Mouse (Mus musculus) embryonic facial prominence, embryonic 15.5 days (tissue): ENCODE results near the gene 2210408I21Rik. TPM values are rescaled to one million over a fixed set of nuclear protein-coding genes. Genes with fewer than 3 reads are reported as not detected.

Source experiments
- ATAC-seq: fragments of 200-750 bp; cut with Nextera tagmentation; 2 replicates; pipeline ENCODE4 v1.8.0; 2017; ENCODE audit warnings: low read depth, moderate TSS enrichment; ENCODE audit not compliant: insufficient number of reproducible peaks, low FRiP score, low TSS enrichment
- H3K27ac ChIP-seq: fragments of 300-500 bp; sonication (generic); replicated peaks from 2 replicates; pipeline ENCODE4 v1.5.1; 2015; ENCODE audit warnings: mild to moderate bottlenecking, inconsistent platforms
- H3K27me3 ChIP-seq: fragments of 300-500 bp; sonication (generic); 2 replicates; pipeline ENCODE4 v1.6.1; 2015; ENCODE audit warnings: inconsistent platforms
- H3K36me3 ChIP-seq: fragments of 300-500 bp; sonication (generic); 2 replicates; pipeline ENCODE4 v1.6.1; 2015; ENCODE audit warnings: mild to moderate bottlenecking, inconsistent platforms
- H3K4me1 ChIP-seq: fragments of 300-500 bp; sonication (generic); 2 replicates; pipeline ENCODE4 v1.6.1; 2015; ENCODE audit warnings: inconsistent platforms
- H3K4me2 ChIP-seq: fragments of 300-500 bp; sonication (generic); replicated peaks from 2 replicates; pipeline ENCODE4 v1.6.1; 2015; ENCODE audit warnings: mild to moderate bottlenecking, inconsistent platforms
- H3K4me3 ChIP-seq: fragments of 300-500 bp; sonication (generic); replicated peaks from 2 replicates; pipeline ENCODE4 v1.5.1; 2015; ENCODE audit warnings: mild to moderate bottlenecking, inconsistent platforms
- H3K9ac ChIP-seq: fragments of 300-500 bp; sonication (generic); 2 replicates; pipeline ENCODE4 v1.6.1; 2015; ENCODE audit warnings: inconsistent platforms
- H3K9me3 ChIP-seq: fragments of 300-500 bp; sonication (generic); replicated peaks from 2 replicates; pipeline ENCODE4 v1.6.1; 2016; ENCODE audit warnings: inconsistent platforms
- WGBS: fragments of 180-500 bp; shearing (Covaris S2); methylation state at CpG from one replicate; pipeline ENCODE4 v1.1.7; 2015; 5-methylcytosine and 5-hydroxymethylcytosine counted together
- polyA plus RNA-seq: library from polyadenylated mRNA; unstranded; fragments of >200 nt; fragmentation: Nextera tagmentation; extraction: Ambion mirVana; gene quantifications from 2 replicates; pipeline ENCODE4 v1.2.1, GENCODE M21; 2015

The 2210408I21Rik gene
- polyA plus RNA-seq, 1 experiment from 2014 or later: 10.7 TPM

DNA sequence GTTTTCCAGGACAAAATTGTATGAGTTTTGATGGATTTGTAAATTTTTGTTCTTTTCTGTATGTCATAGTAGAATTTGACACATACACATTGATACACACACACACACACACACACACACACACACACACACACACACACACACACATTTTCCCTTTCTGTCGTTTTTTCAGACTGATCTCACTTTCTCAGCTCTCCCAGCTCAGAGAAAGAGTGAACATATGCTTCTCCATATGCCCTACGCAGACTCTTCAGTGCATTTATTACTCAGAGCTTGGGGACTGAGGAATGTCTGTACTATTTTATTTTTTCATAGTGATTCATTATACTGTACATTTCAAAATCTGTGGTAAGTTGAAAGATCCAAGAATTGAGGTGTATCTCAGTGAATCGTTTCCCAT, 160.2 kb downstream of the 2210408I21Rik start:
- 66% methylated on average over 3 of the region's 3 CpGs for WGBS
- Histone ChIP-seq H3K4me1 (no peaks in the 10 kb centered on the region), H3K36me3 (no peaks in the 10 kb centered on the region), H3K9me3 (no peaks in the 10 kb centered on the region), H3K4me3 (no peak overlapping the region), H3K27me3 (no peaks in the 10 kb centered on the region), H3K4me2 (no peak overlapping the region), H3K27ac (no peak overlapping the region), H3K9ac (no peak overlapping the region)
- no peak for ATAC-seq

GRCm38 (mm10) chr13:77324101-77324500, 188.8 kb downstream of the 2210408I21Rik start:
- Histone ChIP-seq H3K4me2 (no peak overlapping the region), H3K9me3 (no peaks in the 10 kb centered on the region), H3K9ac (no peak overlapping the region), H3K4me1 (no peaks in the 10 kb centered on the region), H3K4me3 (no peak overlapping the region), H3K27me3 (no peaks in the 10 kb centered on the region), H3K36me3 (no peaks in the 10 kb centered on the region), H3K27ac (no peak overlapping the region)
- 22% methylated on average over 1 of the region's 1 CpGs for WGBS
- ATAC-seq: no peak

GRCm38 (mm10) chr13:77326174-77326959, 191.0 kb downstream of the 2210408I21Rik start:
- ATAC-seq: peak; percentile 51; the same call in 1 of the 2 replicates
- Histone ChIP-seq H3K27me3 (no peaks in the 10 kb centered on the region), H3K36me3 (no peaks in the 10 kb centered on the region), H3K9ac (no peak overlapping the region), H3K27ac (no peak overlapping the region), H3K4me2 (no peak overlapping the region), H3K9me3 (no peaks in the 10 kb centered on the region), H3K4me1 (no peaks in the 10 kb centered on the region), H3K4me3 (no peak overlapping the region)
- 27% methylated on average over 5 of the region's 5 CpGs for WGBS

GRCm38 (mm10) chr13:77342097-77342496, 206.8 kb downstream of the 2210408I21Rik start:
- Histone ChIP-seq H3K4me3 (no peak overlapping the region), H3K36me3 (no peaks in the 10 kb centered on the region), H3K27ac (no peak overlapping the region), H3K9me3 (no peaks in the 10 kb centered on the region), H3K27me3 (no peaks in the 10 kb centered on the region), H3K9ac (no peak overlapping the region), H3K4me2 (no peak overlapping the region), H3K4me1 (no peaks in the 10 kb centered on the region)
- no peak for ATAC-seq
- 68% methylated on average over 2 of the region's 2 CpGs for WGBS

- H3K36me3 ChIP-seq: no peaks in the 10 kb centered on the region
- no peaks in the 10 kb centered on the region for H3K4me1 ChIP-seq
- WGBS: 89% methylated on average over 3 of the region's 3 CpGs
- H3K9ac ChIP-seq: no peak overlapping the region
- no peak overlapping the region for H3K27ac ChIP-seq
- no peak overlapping the region for H3K4me2 ChIP-seq
- no peak overlapping the region for H3K4me3 ChIP-seq
- no peaks in the 10 kb centered on the region for H3K27me3 ChIP-seq
- no peaks in the 10 kb centered on the region for H3K9me3 ChIP-seq
- ATAC-seq: no peak
These were observed 250.2 kb downstream of the 2210408I21Rik start for GRCm38 (mm10) chr13:77385448-77385970.

DNA sequence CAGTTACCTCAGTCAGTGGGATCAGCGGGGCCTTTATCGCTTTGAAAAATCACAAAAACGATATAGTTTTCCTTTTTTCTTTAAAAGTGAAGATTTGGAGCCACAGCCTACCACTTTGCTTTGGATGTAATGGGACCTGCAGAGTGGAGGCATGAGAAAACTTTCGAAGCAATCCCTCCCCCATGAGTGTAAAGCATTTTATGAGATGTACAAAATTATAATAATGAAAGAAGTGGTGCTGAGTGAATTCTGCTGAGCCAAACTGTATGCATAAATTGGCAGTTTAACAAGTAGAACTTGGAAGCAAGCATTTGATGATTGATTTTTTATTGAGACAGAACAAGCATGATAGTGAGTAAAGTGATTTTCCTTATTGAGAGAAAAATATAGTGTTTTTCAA, 250.7 kb downstream of the 2210408I21Rik start:
- ATAC-seq: no peak
- Histone ChIP-seq H3K9me3 (no peaks in the 10 kb centered on the region), H3K36me3 (no peaks in the 10 kb centered on the region), H3K9ac (no peak overlapping the region), H3K4me2 (no peak overlapping the region), H3K4me3 (no peak overlapping the region), H3K27me3 (no peaks in the 10 kb centered on the region), H3K4me1 (no peaks in the 10 kb centered on the region), H3K27ac (no peak overlapping the region)
- 93% methylated on average over 4 of the region's 4 CpGs for WGBS

DNA sequence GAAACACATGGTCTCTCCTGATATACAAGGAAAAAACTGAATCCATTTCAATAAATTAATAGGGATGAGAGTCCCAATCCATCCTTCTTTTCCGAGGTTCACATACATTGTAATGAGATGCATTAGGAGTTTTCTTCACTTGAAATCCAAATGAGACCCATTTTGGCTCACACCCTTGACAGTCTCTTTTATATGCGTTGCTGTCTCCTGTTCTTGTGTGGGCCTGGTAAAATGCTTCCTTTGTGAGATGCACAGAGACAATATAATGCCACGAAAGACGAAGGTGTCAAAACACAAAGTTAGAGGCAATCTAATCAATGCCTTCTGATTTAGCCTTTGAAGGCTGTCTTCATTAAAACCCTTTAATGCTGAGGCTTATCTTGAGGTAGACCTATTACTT, 252.8 kb downstream of the 2210408I21Rik start:
- H3K9me3 ChIP-seq: no peaks in the 10 kb centered on the region
- no peaks in the 10 kb centered on the region for H3K36me3 ChIP-seq
- H3K4me1 ChIP-seq: no peaks in the 10 kb centered on the region
- H3K4me3 ChIP-seq: no peak overlapping the region
- no peak for ATAC-seq
- H3K27ac ChIP-seq: no peak overlapping the region
- no peak overlapping the region for H3K9ac ChIP-seq
- H3K4me2 ChIP-seq: no peak overlapping the region
- WGBS: 77% methylated on average over 4 of the region's 4 CpGs
- no peaks in the 10 kb centered on the region for H3K27me3 ChIP-seq

- H3K4me1 ChIP-seq: no peaks in the 10 kb centered on the region
- no peak overlapping the region for H3K27ac ChIP-seq
- H3K27me3 ChIP-seq: no peaks in the 10 kb centered on the region
- H3K36me3 ChIP-seq: no peaks in the 10 kb centered on the region
- no peak for ATAC-seq
- no peak overlapping the region for H3K4me2 ChIP-seq
- H3K9ac ChIP-seq: no peak overlapping the region
- H3K4me3 ChIP-seq: no peak overlapping the region
- no peaks in the 10 kb centered on the region for H3K9me3 ChIP-seq
These were observed 253.9 kb downstream of the 2210408I21Rik start for GRCm38 (mm10) chr13:77389209-77389608.

DNA sequence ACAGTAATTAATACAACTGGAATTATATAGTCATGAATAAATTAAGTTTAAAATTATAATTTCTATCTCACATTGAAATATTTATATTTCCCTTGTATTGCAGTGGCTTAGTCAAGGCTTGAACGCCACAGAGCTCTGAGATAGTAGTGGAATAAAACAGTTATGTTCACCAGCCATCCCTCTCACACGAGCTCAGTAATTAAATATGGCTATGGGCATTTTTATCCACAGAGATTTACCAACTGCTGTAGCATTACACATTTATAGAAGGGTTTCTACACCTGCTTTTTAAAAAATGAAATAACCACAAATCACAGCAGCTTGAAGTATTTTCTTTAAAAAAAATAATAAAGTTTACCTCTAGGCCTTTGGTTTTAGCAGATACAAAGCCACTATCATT, 261.0 kb downstream of the 2210408I21Rik start:
- H3K27me3 ChIP-seq: no peaks in the 10 kb centered on the region
- H3K4me1 ChIP-seq: no peaks in the 10 kb centered on the region
- WGBS: 61% methylated on average over 2 of the region's 2 CpGs
- H3K9me3 ChIP-seq: no peaks in the 10 kb centered on the region
- no peak overlapping the region for H3K4me3 ChIP-seq
- H3K36me3 ChIP-seq: no peaks in the 10 kb centered on the region
- H3K9ac ChIP-seq: no peak overlapping the region
- ATAC-seq: no peak
- H3K27ac ChIP-seq: no peak overlapping the region
- H3K4me2 ChIP-seq: no peak overlapping the region

- 57% methylated on average over 5 of the region's 5 CpGs for WGBS
- Histone ChIP-seq H3K4me3 (no peak overlapping the region), H3K9me3 (no peaks in the 10 kb centered on the region), H3K9ac (no peak overlapping the region), H3K36me3 (no peaks in the 10 kb centered on the region), H3K27me3 (no peaks in the 10 kb centered on the region), H3K4me2 (no peak overlapping the region), H3K4me1 (no peaks in the 10 kb centered on the region), H3K27ac (no peak overlapping the region)
- ATAC-seq: no peak
These were observed 261.6 kb downstream of the 2210408I21Rik start for GRCm38 (mm10) chr13:77396981-77397380.

- ATAC-seq: no peak
- Histone ChIP-seq H3K27ac (no peak overlapping the region), H3K4me1 (no peaks in the 10 kb centered on the region), H3K9me3 (no peaks in the 10 kb centered on the region), H3K9ac (no peak overlapping the region), H3K36me3 (no peaks in the 10 kb centered on the region), H3K4me2 (no peak overlapping the region), H3K27me3 (no peaks in the 10 kb centered on the region), H3K4me3 (no peak overlapping the region)
- 85% methylated on average over 7 of the region's 7 CpGs for WGBS
These were observed 262.3 kb downstream of the 2210408I21Rik start for GRCm38 (mm10) chr13:77397646-77398045.

DNA sequence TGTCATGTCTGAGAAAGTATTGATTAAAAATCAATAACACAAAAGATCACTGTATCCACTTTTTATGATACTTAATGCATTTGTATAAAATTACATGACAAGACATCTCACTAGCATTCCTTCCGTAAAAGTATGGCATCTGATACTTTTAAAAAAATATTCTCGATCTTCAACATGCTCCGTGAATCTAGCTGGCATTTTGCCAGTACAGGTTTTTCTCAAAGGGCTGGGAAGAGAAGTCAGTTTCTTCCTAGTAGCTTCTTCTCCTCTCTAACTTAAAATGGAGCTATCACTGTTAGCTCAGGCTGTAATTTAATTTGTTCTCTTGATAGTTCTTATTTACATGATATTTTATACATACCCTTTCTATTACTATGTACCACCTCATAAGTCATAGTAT, 263.1 kb downstream of the 2210408I21Rik start:
- WGBS: 46% methylated on average over 3 of the region's 3 CpGs
- H3K27ac ChIP-seq: no peak overlapping the region

More for the DNA sequence above, 263.1 kb downstream of the 2210408I21Rik start:
- no peak overlapping the region for H3K4me3 ChIP-seq
- no peak overlapping the region for H3K4me2 ChIP-seq
- no peaks in the 10 kb centered on the region for H3K9me3 ChIP-seq
- no peaks in the 10 kb centered on the region for H3K27me3 ChIP-seq
- no peak overlapping the region for H3K9ac ChIP-seq
- H3K4me1 ChIP-seq: no peaks in the 10 kb centered on the region
- no peaks in the 10 kb centered on the region for H3K36me3 ChIP-seq
- no peak for ATAC-seq
